Mouse (Mus musculus): ENCODE data around the gene Hdac6. TPM values are rescaled to one million over a fixed set of nuclear protein-coding genes. Genes with fewer than 3 reads are reported as not detected.
"Not testable (repeated sequence)": the region's sequence is repeated elsewhere in the genome, so short reads cannot be mapped to it uniquely, and the experiment has no call there.

Gene Hdac6
- polyA plus RNA-seq, 1 experiment from 2014 or later, result 65.1 TPM

DNA sequence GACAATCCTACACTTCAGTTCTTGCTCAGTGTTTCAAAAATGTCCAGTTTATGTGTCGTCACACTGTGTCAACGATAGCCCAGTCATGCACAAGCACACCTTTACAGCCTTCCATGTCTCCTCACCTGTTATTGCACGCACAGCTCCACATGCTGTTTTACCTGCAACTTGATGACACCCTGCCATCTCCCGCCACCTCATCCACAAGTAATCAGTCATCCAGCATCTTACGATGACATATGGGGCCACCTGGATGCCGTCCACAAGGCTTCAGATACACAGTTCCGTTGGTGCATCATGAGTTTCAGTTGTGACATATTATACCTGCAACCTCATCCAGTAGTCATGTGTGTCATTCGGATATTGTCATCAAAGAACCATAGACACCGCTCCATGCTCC, 11.2 kb upstream of the Hdac6 start:
- no peak overlapping the region for H3K9ac ChIP-seq
- no peaks in the 10 kb centered on the region for H3K36me3 ChIP-seq
- H3K27me3 ChIP-seq, result no peaks in the 10 kb centered on the region
- peaks cover 3% of the 10 kb centered on the region; the same call in 1 of the 2 replicates for H3K9me3 ChIP-seq
- H3K4me3 ChIP-seq, result no peak overlapping the region
- no peak overlapping the region for H3K4me2 ChIP-seq
- no peak overlapping the region for H3K27ac ChIP-seq
- no peak for ATAC-seq (ENCODE audit: low FRiP score)
- H3K4me1 ChIP-seq (replicated peaks), result no peaks in the 10 kb centered on the region
- WGBS, result 93% methylated on average over 9 of the region's 9 CpGs

DNA sequence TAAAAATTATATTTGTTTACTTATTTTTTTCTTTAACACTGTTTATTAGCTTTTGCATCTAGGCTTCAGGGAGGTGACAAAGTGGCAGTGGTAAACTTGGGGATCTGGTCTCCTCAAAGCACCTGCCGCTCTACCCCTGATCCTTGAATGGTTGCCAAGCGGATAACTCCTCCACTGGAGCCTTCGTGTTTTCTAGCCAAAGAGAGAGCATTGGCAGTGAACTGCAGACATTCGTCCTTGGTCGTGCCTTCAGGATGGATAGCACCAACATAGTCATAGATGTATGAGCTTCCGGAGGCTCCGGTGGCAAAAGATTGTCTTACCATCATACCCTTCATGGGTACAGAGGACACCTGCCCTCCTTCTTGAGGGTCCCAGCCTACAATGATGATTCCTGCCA, 2.4 kb upstream of the Hdac6 start:
- Histone ChIP-seq H3K36me3 (peaks cover 4% of the 10 kb centered on the region; the same call in 1 of the 2 replicates), H3K9me3 (no peaks in the 10 kb centered on the region), H3K4me2 (no peak overlapping the region), H3K27me3 (no peaks in the 10 kb centered on the region), H3K27ac (no peak overlapping the region), H3K9ac (no peak overlapping the region), H3K4me1 (replicated peaks) (peaks cover 10% of the 10 kb centered on the region), H3K4me3 (no peak overlapping the region)
- ATAC-seq (ENCODE audit: low FRiP score), result no peak
- 94% methylated on average over 7 of the region's 7 CpGs for WGBS

DNA sequence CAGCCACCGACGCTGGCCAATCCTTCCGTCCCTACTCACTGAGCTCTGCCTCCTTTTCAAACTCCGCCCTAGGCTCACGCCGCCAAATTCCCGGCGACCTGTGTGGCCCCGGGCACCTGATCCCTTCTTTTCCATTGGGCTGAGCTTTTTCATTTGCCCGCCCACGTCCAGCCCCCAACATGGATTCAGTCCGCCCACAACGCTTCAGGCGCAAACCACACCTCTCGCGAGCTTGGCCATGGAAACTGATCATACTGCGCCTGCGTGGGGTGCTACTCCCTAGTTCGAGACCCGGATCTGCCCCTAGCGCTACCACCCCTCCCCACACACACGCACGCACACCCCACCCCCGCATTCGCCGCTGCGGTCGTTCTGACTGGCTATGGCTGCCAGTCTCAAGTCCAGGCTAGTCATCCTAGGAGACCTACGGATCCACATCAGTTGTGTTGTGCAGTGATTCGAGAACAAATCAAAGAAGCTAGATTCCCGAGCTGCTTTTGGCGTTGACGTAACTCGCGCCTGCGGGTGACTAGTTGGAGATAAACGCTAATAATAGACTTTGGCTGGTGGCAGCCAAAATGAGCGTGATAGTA, 307 bp upstream of the Hdac6 start:
- Histone ChIP-seq H3K4me1 (replicated peaks) (peaks cover 10% of the 10 kb centered on the region), H3K9ac (peak overlapping the region; percentile 60; the same call in 1 of the 2 replicates), H3K27me3 (no peaks in the 10 kb centered on the region), H3K36me3 (peaks cover 13% of the 10 kb centered on the region), H3K9me3 (no peaks in the 10 kb centered on the region), H3K4me2 (peak overlapping the region; percentile 46), H3K4me3 (peak overlapping the region; percentile 46), H3K27ac (peak overlapping the region; percentile 70)
- no peak; the same call in none of the 2 replicates for ATAC-seq (ENCODE audit: low FRiP score)
- 15% methylated on average over 38 of the region's 38 CpGs for WGBS

DNA sequence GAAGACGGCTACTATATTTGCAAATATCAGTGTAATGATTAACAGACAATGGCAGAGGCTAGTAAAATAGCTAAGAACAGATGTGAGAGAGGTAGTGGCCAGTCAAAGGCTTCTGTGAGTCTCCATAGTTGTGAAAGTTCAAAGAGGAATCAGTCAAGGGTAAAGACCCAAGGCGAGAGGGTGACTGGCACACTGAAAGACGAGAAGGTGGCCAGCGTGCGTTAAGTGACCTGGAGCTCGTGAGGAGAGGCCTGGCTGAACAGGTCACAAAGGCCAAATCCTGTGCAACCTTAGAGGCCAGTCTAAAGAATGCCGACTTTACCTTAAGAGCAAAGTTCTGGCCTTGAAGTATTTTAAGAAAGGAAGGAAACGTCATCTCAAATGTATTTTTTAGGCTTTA, 2.1 kb downstream of the Hdac6 start:
- no peak for ATAC-seq (ENCODE audit: low FRiP score)
- no peaks in the 10 kb centered on the region for H3K27me3 ChIP-seq
- H3K4me2 ChIP-seq, result no peak overlapping the region
- peaks cover 25% of the 10 kb centered on the region for H3K36me3 ChIP-seq
- H3K9me3 ChIP-seq, result no peaks in the 10 kb centered on the region
- no peak overlapping the region for H3K4me3 ChIP-seq
- no peak overlapping the region for H3K27ac ChIP-seq
- H3K4me1 ChIP-seq (replicated peaks), result peaks cover 10% of the 10 kb centered on the region
- H3K9ac ChIP-seq, result no peak overlapping the region
- 77% methylated on average over 8 of the region's 8 CpGs for WGBS

DNA sequence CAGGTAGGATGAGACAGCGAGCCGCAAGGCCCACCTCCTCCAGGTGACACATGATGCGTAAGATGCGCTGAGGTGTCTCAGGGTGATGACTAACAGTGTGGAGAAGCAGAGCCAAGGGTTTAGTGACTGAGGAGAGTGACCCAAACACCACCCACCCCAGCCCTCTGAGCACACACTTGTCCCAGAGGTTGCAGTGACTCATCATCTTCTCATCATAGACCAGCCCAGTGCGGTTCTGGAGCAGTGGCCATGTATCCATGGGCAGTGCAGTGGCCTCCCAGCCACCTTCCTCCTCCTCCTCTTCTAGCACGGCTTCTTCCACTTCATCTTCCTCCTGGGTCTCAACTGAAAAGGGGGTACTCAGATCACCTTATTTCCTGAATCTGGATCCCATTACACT, 10.0 kb downstream of the Hdac6 start:
- Histone ChIP-seq H3K27ac (no peak overlapping the region), H3K4me1 (replicated peaks) (no peaks in the 10 kb centered on the region), H3K36me3 (peaks cover 66% of the 10 kb centered on the region), H3K27me3 (no peaks in the 10 kb centered on the region), H3K4me2 (no peak overlapping the region), H3K4me3 (no peak overlapping the region), H3K9ac (no peak overlapping the region), H3K9me3 (no peaks in the 10 kb centered on the region)
- WGBS, result 97% methylated on average over 6 of the region's 6 CpGs
- no peak for ATAC-seq (ENCODE audit: low FRiP score)

DNA sequence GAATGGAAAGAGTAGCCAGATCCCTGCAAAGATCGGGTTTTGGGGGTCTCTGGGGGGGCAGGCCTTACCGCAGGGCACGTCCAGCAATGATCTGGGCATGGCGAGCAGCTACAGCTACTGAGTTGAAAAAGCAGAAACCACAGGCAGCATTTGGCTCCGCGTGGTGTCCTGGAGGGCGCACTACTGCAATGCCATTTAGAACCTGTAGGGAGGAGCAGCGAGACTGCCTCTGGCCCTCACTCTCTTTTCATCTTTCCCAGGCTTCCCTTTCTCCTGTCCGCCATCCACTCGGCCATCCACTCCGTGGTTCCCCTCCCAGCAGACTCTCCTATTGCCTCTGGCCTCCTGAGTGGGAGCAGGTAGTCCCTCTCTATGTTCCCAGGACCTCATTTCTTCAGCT, 10.8 kb downstream of the Hdac6 start:
- peaks cover 69% of the 10 kb centered on the region for H3K36me3 ChIP-seq

DNA sequence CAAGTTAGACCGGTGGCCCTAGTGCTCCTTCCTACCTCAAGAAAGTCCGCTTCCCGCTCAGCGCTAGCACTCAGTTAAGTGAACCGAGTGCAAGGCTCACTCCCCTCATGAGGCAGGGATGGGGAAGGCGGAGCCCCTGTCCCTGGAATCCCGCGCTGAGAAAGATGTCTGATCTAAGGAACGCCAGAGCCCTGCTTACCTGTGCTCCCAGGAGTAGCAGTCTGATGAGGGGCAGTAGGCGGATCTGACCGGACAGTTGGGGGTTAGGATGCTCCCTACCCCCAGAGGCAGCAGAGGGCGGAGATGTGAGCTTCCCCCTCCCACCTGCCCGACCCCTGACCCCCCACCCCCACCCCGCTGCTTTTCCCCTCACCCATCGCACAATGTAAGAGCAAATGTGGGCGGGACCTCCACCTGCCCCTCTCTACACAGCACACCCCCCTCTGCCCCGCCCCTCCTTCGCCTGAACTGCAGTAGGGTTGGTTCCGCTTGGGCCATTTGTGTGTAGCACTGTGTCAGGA, 19.4 kb downstream of the Hdac6 start, which contains the start of gene Eras:
Eras (minus strand) TSS at position 338 of the 521 bp plus-strand sequence.
- H3K9ac ChIP-seq, result no peak within 1 kb of the TSS
- H3K4me3 ChIP-seq, result no peak within 1 kb of the TSS
- WGBS, result 23% methylated on average over 19 of the region's 19 CpGs
- H3K27ac ChIP-seq, result no peak within 1 kb of the TSS
- 0 out of 2 replicates have a peak, but pooled peaks have one; percentile 26 for ATAC-seq (ENCODE audit: low FRiP score)
- peaks cover under 1% of the 10 kb centered on the region for H3K4me1 ChIP-seq (replicated peaks)
- no peaks in the 10 kb centered on the region; the same call in 1 of the 2 replicates for H3K9me3 ChIP-seq
- H3K4me2 ChIP-seq, result no peak within 1 kb of the TSS
- peaks cover 44% of the 10 kb centered on the region for H3K36me3 ChIP-seq
- H3K27me3 ChIP-seq, result peaks cover 38% of the 10 kb centered on the region

More for the DNA sequence above, 10.8 kb downstream of the Hdac6 start:
- no peak overlapping the region for H3K9ac ChIP-seq
- H3K27me3 ChIP-seq, result no peaks in the 10 kb centered on the region
- ATAC-seq (ENCODE audit: low FRiP score), result no peak
- H3K4me2 ChIP-seq, result no peak overlapping the region
- no peak overlapping the region for H3K27ac ChIP-seq
- H3K9me3 ChIP-seq, result no peaks in the 10 kb centered on the region
- H3K4me3 ChIP-seq, result no peak overlapping the region
- H3K4me1 ChIP-seq (replicated peaks), result no peaks in the 10 kb centered on the region
- 43% methylated on average over 11 of the region's 11 CpGs for WGBS

DNA sequence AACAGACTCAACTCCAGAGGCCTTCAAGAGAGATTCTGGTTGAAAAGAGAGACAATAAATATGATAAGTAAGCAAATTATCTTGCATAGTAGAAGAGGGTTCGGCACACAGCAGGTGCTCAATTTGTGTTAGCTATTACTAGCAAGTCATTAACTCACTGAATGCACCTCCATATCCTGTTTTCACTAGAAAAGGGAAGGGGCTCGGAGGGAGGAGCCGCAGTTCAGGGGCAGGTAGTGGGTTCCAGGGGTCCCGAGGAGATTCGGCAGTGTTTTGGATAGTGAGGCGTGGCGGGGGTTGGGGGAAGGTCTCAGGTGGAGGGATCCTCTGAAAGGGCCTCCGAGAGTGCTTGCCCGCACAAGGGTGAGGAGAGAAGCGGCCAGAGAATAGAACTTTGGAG, 20.6 kb downstream of the Hdac6 start:
- Histone ChIP-seq H3K27me3 (peaks cover 41% of the 10 kb centered on the region), H3K9ac (no peak overlapping the region), H3K27ac (no peak overlapping the region), H3K4me2 (no peak overlapping the region), H3K9me3 (no peaks in the 10 kb centered on the region; the same call in 1 of the 2 replicates), H3K4me3 (no peak overlapping the region), H3K36me3 (peaks cover 44% of the 10 kb centered on the region), H3K4me1 (replicated peaks) (peaks cover 13% of the 10 kb centered on the region)
- ATAC-seq (ENCODE audit: low FRiP score), result no peak
- WGBS, result 18% methylated on average over 10 of the region's 10 CpGs

DNA sequence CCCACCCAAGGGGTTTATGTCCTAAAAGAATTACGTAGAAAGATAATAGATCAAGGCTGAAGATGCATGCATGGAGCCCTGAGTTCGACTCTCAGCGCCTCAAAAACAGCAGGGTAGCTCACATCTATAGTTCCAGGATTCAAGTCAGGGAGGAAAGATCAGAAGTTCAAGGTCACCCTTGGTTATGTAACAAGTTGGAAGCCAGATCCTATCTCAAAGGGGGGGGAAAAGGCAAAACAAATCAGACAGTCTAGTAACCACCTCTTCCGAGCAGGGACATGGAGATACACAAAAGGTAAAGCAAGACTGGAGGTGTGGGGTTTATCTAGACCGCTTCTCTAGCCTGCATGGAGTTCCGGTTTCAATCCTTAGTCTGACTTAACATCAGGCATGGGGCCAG, 21.4 kb downstream of the Hdac6 start:
- Histone ChIP-seq H3K9ac (no peak overlapping the region), H3K4me3 (no peak overlapping the region), H3K4me1 (replicated peaks) (peaks cover 15% of the 10 kb centered on the region), H3K9me3 (no peaks in the 10 kb centered on the region; the same call in 1 of the 2 replicates), H3K27me3 (peaks cover 41% of the 10 kb centered on the region), H3K36me3 (peaks cover 36% of the 10 kb centered on the region), H3K4me2 (no peak overlapping the region), H3K27ac (no peak overlapping the region)
- ATAC-seq (ENCODE audit: low FRiP score), result no peak
- WGBS, result 78% methylated on average over 6 of the region's 6 CpGs

DNA sequence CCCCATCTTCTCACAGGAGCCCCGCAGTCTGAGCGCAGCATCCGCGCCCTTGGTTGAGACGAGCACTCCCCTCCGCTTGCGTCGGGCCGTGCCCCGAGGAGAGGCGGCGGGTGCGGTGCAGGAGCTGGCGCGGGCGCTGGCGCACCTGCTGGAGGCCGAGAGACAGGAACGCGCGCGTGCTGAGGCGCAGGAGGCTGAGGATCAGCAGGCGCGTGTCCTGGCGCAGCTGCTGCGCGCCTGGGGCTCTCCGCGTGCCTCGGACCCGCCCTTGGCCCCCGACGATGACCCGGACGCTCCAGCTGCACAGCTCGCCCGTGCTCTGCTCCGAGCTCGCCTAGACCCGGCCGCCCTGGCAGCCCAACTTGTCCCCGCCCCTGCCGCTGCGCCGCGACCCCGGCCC, 25.7 kb downstream of the Hdac6 start:
- H3K27ac ChIP-seq, result peak overlapping the region; percentile 55
- H3K36me3 ChIP-seq, result peaks cover 14% of the 10 kb centered on the region
- H3K27me3 ChIP-seq, result peaks cover 25% of the 10 kb centered on the region
- H3K4me1 ChIP-seq (replicated peaks), result peaks cover 23% of the 10 kb centered on the region
- H3K4me3 ChIP-seq, result peak overlapping the region; percentile 51
- 0 out of 2 replicates have a peak, but pooled peaks have one; percentile 5 for ATAC-seq (ENCODE audit: low FRiP score)
- no peaks in the 10 kb centered on the region for H3K9me3 ChIP-seq
- peak overlapping the region; percentile 68 for H3K4me2 ChIP-seq
- WGBS, result 13% methylated on average over 33 of the region's 48 CpGs
- peak overlapping the region; percentile 79 for H3K9ac ChIP-seq

DNA sequence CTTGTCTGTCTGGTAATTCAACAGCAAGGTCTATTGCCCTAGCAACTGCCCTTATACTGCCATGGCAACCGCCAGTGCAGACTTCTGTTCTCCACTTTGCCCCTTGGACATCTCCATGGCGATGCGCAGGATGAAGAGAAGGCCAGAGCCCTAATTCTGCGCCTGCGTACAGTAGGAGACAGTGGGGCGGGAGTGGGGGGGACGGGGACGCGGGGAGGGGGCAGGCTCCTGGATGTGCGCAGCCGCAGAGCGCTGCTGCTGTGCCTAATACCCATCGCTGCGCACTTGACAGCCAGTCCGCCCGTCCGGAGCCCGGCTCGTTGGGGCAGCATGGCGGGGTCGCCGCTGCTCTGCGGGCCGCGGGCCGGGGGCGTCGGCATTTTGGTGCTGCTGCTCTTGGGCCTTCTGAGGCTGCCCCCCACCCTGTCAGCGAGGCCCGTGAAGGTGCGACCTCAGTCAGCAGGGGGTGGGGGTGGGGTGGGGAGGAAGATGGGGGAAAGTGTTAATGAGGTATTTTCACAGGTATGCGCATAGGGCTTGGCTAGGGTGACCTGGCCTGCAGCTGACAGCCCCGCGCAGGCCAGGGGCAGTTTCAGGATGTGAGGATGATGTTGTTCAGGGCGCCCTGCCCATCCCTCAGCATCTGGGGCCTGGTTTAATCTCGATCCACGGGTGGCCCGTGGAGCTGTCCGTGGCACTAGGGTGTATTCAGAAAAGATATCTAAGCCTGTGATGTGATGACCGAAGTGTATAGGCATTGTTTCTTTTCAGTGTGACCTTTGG, 27.9 kb downstream of the Hdac6 start, which contains the start of gene Pcsk1n:
Pcsk1n (plus strand) TSS at position 222 of the 783 bp plus-strand sequence.
- peaks cover 23% of the 10 kb centered on the region for H3K4me1 ChIP-seq (replicated peaks)
- H3K27ac ChIP-seq, result peak within 1 kb of the TSS; percentile 84
- H3K9ac ChIP-seq, result peak within 1 kb of the TSS; percentile 79
- H3K9me3 ChIP-seq, result no peaks in the 10 kb centered on the region
- WGBS, result 20% methylated on average over 32 of the region's 40 CpGs
- H3K36me3 ChIP-seq, result peaks cover 13% of the 10 kb centered on the region
- peak; percentile 93 for ATAC-seq (ENCODE audit: low FRiP score)
- H3K4me2 ChIP-seq, result peak within 1 kb of the TSS; percentile 68
- H3K27me3 ChIP-seq, result peaks cover 10% of the 10 kb centered on the region
- peak within 1 kb of the TSS; percentile 51 for H3K4me3 ChIP-seq

DNA sequence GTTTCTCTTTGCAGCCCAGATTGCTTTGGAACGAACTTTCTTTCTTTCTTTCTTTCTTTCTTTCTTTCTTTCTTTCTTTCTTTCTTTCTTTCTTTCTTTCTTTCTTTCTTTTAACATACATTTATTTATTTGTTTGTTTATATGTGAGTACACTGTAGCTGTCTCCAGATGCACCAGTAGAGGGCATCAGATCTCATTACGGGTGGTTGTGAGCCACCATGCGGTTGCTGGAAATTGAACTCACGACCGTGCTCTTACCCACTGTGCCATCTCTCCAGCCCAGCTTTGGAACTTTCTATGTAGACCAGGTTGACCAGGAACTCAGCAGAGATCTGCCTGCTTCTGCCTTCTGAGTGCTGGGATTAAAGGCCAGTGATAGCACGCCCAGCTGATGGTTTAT, 29.7 kb downstream of the Hdac6 start:
- not testable (repeated sequence) for H3K36me3 ChIP-seq; H3K4me3 ChIP-seq; H3K9ac ChIP-seq; H3K27ac ChIP-seq; H3K4me2 ChIP-seq; ATAC-seq (ENCODE audit: low FRiP score); H3K9me3 ChIP-seq; H3K27me3 ChIP-seq
- H3K4me1 ChIP-seq (replicated peaks), result peaks cover 18% of the 10 kb centered on the region
- 74% methylated on average over 6 of the region's 6 CpGs for WGBS
